Mouse (Mus musculus) kidney, embryonic 16.5 days (tissue): Measurements from ENCODE around the gene Glrp1. TPM values are rescaled to one million over a fixed set of nuclear protein-coding genes. Genes with fewer than 3 reads are reported as not detected.
A peak's percentile ranks its signal among the peaks of the same experiment; 100 is the strongest.

Experiments used
- ATAC-seq: fragments of 200-750 bp; cut with Nextera tagmentation; 2 replicates; pipeline ENCODE4 v1.8.0; 2017; ENCODE audit warnings: moderate TSS enrichment; ENCODE audit not compliant: low FRiP score, low TSS enrichment
- H3K27ac ChIP-seq: fragments of 300-500 bp; sonication (generic); 2 replicates; pipeline ENCODE4 v1.5.1; 2014; ENCODE audit warnings: low read length
- H3K27me3 ChIP-seq: fragments of 300-500 bp; sonication (generic); 2 replicates; pipeline ENCODE4 v1.6.1; 2014; ENCODE audit warnings: low read length, control low read depth, mixed read lengths; ENCODE audit not compliant: insufficient read depth
- H3K36me3 ChIP-seq: fragments of 300-500 bp; sonication (generic); 2 replicates; pipeline ENCODE4 v1.6.1; 2014; ENCODE audit warnings: low read length, control low read depth, mixed read lengths; ENCODE audit not compliant: insufficient read depth
- H3K4me1 ChIP-seq: fragments of 300-500 bp; sonication (generic); 2 replicates; pipeline ENCODE4 v1.6.1; 2014; ENCODE audit warnings: low read length, control low read depth, mixed read lengths; ENCODE audit not compliant: insufficient read depth
- H3K4me2 ChIP-seq: fragments of 300-500 bp; sonication (generic); replicated peaks from 2 replicates; pipeline ENCODE4 v1.6.1; 2014; ENCODE audit warnings: low read depth, low read length
- H3K4me3 ChIP-seq: fragments of 300-500 bp; sonication (generic); 2 replicates; pipeline ENCODE4 v1.5.1; 2014; ENCODE audit warnings: mild to moderate bottlenecking, low read length
- H3K9ac ChIP-seq: fragments of 300-500 bp; sonication (generic); replicated peaks from 2 replicates; pipeline ENCODE4 v1.6.1; 2014; ENCODE audit warnings: low read length
- H3K9me3 ChIP-seq: fragments of 300-500 bp; sonication (generic); 2 replicates; pipeline ENCODE4 v1.6.1; 2016; ENCODE audit warnings: low read length, control low read depth
- WGBS: fragments of 180-500 bp; shearing (Covaris S2); extraction: QIAGEN DNeasy Blood & Tissue Kit; methylation state at CpG from one replicate; pipeline ENCODE4 v1.1.7; 2014; 5-methylcytosine and 5-hydroxymethylcytosine counted together
- polyA plus RNA-seq: library from polyadenylated mRNA; unstranded; fragments of >200 nt; fragmentation: Nextera tagmentation; extraction: Ambion mirVana; gene quantifications from 2 replicates; pipeline ENCODE4 v1.2.1, GENCODE M21; 2015

Glrp1 gene
- polyA plus RNA-seq, 1 experiment from 2014 or later, result not detected

DNA sequence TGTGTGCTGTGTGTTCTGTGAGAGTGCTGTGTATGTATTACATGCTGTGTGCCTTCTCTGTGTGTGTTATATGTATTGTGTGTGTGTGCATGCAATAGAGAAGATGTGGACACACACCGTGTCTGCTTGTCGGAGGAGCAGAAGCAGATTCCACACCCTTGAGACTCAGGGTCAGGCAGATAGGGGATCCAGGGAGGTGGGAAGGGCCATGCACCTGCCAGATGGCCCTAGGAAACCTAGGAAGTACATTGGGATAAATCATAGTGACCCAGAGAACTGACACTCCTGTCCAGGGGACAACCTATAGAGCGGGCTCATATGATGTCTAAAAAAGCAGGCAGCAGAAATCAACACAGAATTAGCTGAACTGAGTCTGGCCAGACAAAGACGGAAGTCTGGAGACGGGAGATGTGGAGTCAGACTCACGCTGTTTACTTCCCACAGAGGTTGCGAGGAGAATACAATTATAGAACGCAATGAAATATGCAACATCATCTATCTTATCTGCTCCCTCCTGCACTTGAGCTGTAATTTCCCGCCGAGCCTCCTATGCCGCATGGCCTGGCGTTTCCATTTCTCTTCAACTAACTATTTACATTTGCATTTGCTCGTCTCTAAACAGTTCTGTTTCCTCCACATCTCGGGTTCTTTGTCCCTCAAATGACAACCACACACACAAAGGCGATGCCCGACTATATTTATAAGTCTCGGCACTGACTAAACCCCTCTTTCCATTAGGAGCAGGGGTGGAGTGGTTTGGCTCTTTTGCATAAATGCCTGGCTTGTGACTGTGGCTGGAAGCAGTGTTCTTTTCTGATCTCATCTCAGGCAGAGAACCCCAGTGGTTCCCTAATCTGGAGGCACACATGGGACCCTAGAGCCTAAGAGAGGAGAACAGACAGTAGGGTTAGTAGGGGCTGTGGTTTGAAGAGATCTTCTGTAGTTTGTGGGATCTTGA lies 27.4 kb downstream of the Glrp1 start:
- Histone ChIP-seq H3K4me3 (no peak overlapping the region), H3K4me2 (no peak overlapping the region)

DNA sequence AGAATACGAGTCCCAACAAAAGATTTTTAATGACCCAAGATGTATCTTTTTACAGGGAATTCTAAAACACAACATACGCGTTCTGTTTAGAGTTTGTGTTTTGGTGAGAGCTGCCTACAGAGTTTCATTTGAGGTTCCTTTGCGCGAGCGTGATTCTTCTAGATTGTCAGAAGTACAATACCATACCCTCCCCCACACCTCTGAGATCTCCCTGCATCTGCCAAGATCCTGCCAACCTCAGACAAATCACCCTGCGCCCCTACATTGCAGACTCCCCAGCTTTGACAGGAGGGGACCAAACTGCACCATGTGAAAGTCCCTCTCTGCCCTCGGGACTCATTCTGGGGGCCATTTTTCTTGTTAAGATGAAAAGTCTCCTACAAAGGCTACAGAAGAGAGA lies 29.3 kb downstream of the Glrp1 start:
- ATAC-seq, result no peak
- Histone ChIP-seq H3K27me3 (no peaks in the 10 kb centered on the region), H3K27ac (no peak overlapping the region), H3K36me3 (no peaks in the 10 kb centered on the region), H3K4me2 (no peak overlapping the region), H3K9me3 (no peaks in the 10 kb centered on the region), H3K4me1 (peaks cover 29% of the 10 kb centered on the region), H3K4me3 (no peak overlapping the region), H3K9ac (no peak overlapping the region)
- WGBS, result 69% methylated on average over 8 of the region's 8 CpGs

More for the DNA sequence above, 27.4 kb downstream of the Glrp1 start:
- no peak overlapping the region for H3K27ac ChIP-seq
- peaks cover 10% of the 10 kb centered on the region; the same call in 1 of the 2 replicates for H3K4me1 ChIP-seq
- ATAC-seq, result no peak
- no peak overlapping the region for H3K9ac ChIP-seq
- no peaks in the 10 kb centered on the region for H3K9me3 ChIP-seq
- H3K36me3 ChIP-seq, result no peaks in the 10 kb centered on the region
- H3K27me3 ChIP-seq, result no peaks in the 10 kb centered on the region
- 76% methylated on average over 17 of the region's 17 CpGs for WGBS

DNA sequence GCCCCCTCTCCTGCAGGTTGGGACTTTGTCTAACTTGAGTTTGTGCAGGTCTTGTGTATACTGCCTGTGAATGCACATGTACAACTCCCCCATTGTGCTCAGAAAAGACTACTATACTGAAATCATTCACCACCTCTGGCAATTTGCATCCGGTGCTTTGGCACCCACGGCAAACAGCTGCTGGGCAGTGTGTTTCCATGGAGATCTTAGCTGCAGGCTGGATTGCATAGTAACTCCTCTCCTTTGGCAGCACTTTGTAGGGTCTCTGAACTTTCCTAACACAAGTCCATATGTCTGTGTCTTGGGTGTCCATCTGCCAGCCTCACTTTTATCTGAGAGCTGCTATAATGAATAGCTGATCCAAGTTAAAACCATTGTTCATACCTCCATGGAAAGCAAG lies 31.7 kb downstream of the Glrp1 start:
- no peaks in the 10 kb centered on the region for H3K27me3 ChIP-seq
- no peak for ATAC-seq
- 19% methylated on average over 2 of the region's 2 CpGs for WGBS
- no peak overlapping the region for H3K9ac ChIP-seq
- peaks cover 50% of the 10 kb centered on the region for H3K4me1 ChIP-seq
- peak overlapping the region; percentile 27; the same call in 1 of the 2 replicates for H3K27ac ChIP-seq
- no peak overlapping the region for H3K4me2 ChIP-seq
- no peaks in the 10 kb centered on the region for H3K9me3 ChIP-seq
- no peaks in the 10 kb centered on the region for H3K36me3 ChIP-seq
- H3K4me3 ChIP-seq, result no peak overlapping the region

DNA sequence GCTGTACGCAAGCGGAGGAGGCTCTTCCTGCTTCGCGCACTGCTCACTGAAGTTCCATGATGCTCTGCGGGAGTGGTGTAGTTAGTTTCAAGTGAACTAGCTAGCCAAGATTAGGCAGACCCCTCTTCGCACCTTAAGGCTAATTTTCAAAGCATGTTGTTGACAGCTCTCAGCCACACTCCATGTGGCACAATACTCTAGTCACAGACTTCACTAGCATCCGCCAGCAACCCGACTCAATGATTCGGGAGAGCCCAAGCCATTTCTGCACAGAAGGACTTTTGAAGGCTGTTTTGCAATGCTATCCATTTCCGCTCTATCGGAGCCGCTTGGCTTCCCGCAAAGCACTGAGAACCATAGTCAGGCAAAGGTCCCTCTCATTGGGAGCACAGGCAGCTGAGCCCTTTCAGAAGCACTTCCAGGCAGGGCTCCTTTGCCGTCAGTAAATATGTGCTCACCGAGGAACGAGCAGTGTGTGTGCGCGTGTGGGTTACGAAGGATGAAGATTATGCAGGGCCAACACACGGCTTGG lies 33.2 kb downstream of the Glrp1 start:
- Histone ChIP-seq H3K9ac (no peak overlapping the region), H3K36me3 (no peaks in the 10 kb centered on the region), H3K4me3 (no peak overlapping the region), H3K4me2 (no peak overlapping the region), H3K27me3 (no peaks in the 10 kb centered on the region), H3K9me3 (no peaks in the 10 kb centered on the region), H3K4me1 (peaks cover 50% of the 10 kb centered on the region), H3K27ac (peak overlapping the region; percentile 94)
- 73% methylated on average over 20 of the region's 20 CpGs for WGBS
- no peak for ATAC-seq

DNA sequence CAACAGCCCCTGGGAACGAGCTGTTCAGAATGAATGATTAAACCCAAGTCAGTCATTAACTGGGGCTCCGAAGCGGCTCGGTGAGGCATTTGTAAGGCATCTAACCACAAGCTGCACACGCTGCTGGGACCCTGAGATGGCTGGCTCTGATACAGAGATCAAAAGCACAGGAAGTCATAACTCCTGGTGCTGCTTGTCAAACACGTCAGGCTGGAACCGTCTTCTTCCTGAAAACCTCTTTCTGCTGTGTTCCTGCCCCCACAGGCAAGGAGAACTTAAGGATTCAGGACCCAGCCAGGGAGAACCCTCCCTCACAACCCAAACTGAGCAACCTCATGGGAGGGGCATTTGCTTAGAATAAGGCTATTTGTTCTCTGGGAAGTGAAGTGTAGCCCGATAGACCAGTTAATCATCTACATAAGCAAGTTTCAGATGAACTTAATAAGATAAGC lies 34.3 kb downstream of the Glrp1 start:
- Histone ChIP-seq H3K4me1 (peaks cover 50% of the 10 kb centered on the region), H3K4me2 (no peak overlapping the region)
- WGBS, result 3% methylated on average over 8 of the region's 8 CpGs

DNA sequence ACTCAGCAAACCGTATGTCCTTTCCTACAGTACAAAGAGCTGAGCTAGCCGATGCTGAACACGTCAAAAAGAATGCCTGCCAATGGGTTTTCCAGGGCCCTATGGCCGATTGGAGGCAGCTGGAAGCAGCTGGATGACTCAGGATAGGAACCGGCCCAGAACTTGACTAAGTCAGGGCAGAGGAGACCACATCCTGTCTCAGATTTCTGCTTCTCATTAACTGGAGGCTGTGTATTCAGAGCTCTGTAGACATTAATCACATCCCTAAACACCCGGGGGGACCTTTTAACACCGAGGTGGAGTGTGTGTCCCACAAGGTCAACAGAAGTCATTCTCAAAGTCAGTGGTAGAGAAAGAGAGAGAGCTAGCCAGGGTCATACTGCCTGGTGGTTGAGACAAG lies 35.3 kb downstream of the Glrp1 start:
- Histone ChIP-seq H3K4me3 (no peak overlapping the region), H3K9me3 (no peaks in the 10 kb centered on the region), H3K4me2 (no peak overlapping the region), H3K9ac (peak overlapping the region; percentile 35), H3K27ac (peak overlapping the region; percentile 94), H3K27me3 (no peaks in the 10 kb centered on the region), H3K4me1 (peaks cover 50% of the 10 kb centered on the region), H3K36me3 (no peaks in the 10 kb centered on the region)
- ATAC-seq, result peak; percentile 77
- 4% methylated on average over 7 of the region's 7 CpGs for WGBS

More for the DNA sequence above, 34.3 kb downstream of the Glrp1 start:
- no peaks in the 10 kb centered on the region for H3K27me3 ChIP-seq
- H3K36me3 ChIP-seq, result no peaks in the 10 kb centered on the region
- peak overlapping the region; percentile 94 for H3K27ac ChIP-seq
- H3K4me3 ChIP-seq, result no peak overlapping the region
- H3K9ac ChIP-seq, result no peak overlapping the region
- H3K9me3 ChIP-seq, result no peaks in the 10 kb centered on the region
- ATAC-seq, result peak; percentile 92

DNA sequence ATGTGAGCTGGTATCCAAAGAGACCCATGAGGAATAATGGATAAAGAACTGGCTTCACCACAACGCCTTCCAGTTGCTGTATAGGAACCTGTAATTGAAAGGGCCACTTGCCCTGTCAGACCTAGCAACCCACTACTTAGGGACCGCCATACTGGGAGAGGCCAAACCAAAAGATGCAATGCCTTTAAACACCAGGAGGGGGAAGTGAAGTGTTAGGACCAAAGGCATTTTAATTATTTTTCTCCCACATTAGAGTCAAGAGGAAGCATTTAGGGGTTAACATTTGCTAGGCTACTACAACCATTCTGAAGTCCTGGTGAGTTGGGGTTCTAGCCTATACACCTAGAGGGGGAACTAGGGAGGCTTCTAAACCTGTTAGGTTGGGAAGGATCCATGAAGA lies 36.0 kb downstream of the Glrp1 start:
- H3K4me2 ChIP-seq, result no peak overlapping the region
- H3K27ac ChIP-seq, result peak overlapping the region; percentile 94
- no peak for ATAC-seq
- H3K36me3 ChIP-seq, result no peaks in the 10 kb centered on the region
- no peak overlapping the region for H3K4me3 ChIP-seq
- 64% methylated on average over 2 of the region's 2 CpGs for WGBS
- no peaks in the 10 kb centered on the region for H3K27me3 ChIP-seq
- H3K9me3 ChIP-seq, result no peaks in the 10 kb centered on the region
- 0 out of 2 replicates have a peak overlapping the region, but pooled peaks have one; percentile 35 for H3K9ac ChIP-seq
- H3K4me1 ChIP-seq, result peaks cover 50% of the 10 kb centered on the region

DNA sequence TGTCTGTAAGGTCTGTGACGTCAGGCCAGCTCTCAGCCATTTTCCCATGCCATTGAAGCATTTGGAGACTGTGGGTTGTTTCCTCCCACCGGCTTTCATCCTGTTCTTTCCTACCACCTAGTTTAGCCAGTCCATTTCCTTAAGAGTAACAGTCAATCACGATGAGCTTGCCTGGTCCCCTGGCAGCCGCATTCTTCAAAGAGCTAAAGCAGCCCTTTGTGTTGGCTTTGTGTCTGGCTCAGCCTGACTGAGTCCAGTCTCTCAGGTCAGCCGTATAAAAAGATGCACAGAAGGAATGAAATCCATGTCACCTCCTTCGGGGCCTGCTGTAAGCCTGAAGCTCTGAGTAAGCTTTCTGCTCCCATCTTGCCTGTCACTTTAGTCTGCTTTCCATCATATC lies 37.6 kb downstream of the Glrp1 start:
- ATAC-seq, result no peak
- Histone ChIP-seq H3K9me3 (no peaks in the 10 kb centered on the region), H3K4me1 (peaks cover 38% of the 10 kb centered on the region), H3K9ac (no peak overlapping the region), H3K4me2 (no peak overlapping the region), H3K36me3 (no peaks in the 10 kb centered on the region), H3K4me3 (no peak overlapping the region), H3K27ac (peak overlapping the region; percentile 8; the same call in 1 of the 2 replicates), H3K27me3 (no peaks in the 10 kb centered on the region)
- WGBS, result 34% methylated on average over 6 of the region's 6 CpGs

DNA sequence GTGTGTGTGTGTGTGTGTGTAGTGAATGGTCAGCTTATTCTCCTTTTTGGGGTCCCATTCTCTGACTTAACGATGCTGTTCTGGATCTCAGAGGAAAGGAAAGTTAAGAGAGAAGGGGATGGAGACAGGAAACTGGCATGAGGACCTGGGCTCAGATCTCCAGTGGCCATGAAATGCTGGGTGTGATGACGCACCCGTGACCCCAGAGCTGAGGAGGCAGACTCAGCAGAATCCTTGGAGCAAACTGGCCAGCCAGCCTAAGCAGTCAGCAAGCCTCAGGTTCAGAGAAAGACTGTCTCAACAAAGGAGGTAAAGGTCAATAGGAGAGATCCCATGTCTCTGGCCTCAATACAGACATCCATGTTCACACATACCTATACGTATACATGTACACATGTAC lies 40.1 kb downstream of the Glrp1 start:
- no peak overlapping the region for H3K27ac ChIP-seq
- no peak overlapping the region for H3K9ac ChIP-seq
- H3K4me3 ChIP-seq, result no peak overlapping the region
- H3K27me3 ChIP-seq, result no peaks in the 10 kb centered on the region
- H3K36me3 ChIP-seq, result no peaks in the 10 kb centered on the region
- H3K4me1 ChIP-seq, result peaks cover 13% of the 10 kb centered on the region
- H3K4me2 ChIP-seq, result no peak overlapping the region
- no peak for ATAC-seq
- no peaks in the 10 kb centered on the region for H3K9me3 ChIP-seq
- WGBS, result 87% methylated on average over 4 of the region's 4 CpGs

DNA sequence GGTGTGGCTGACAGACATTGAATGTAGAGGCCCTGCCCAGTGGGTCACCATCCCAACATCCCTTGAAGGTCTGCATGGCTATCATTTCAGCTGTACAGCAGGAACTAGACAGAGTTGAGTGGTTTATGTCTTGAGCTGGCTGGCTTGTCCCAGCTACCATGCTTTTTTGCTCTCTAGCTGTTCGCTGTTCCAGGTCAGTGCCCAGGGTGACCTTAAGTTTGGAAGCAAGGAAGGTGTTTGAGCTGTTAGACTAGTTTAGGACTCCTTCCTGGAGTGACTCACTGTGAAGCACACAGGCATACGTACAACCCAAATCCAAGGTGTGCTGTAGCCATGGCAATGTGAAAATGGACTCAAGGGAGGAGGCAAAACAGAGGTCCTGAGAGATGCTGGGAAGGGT lies 41.5 kb downstream of the Glrp1 start:
- Histone ChIP-seq H3K4me3 (no peak overlapping the region), H3K4me1 (no peaks in the 10 kb centered on the region), H3K9ac (no peak overlapping the region), H3K9me3 (no peaks in the 10 kb centered on the region), H3K36me3 (no peaks in the 10 kb centered on the region), H3K4me2 (no peak overlapping the region), H3K27ac (no peak overlapping the region), H3K27me3 (no peaks in the 10 kb centered on the region)
- 84% methylated on average over 2 of the region's 2 CpGs for WGBS
- no peak for ATAC-seq
